Comparison of ENCODE assay signal across 31 mouse cellular contexts in the genomic region with DNA sequence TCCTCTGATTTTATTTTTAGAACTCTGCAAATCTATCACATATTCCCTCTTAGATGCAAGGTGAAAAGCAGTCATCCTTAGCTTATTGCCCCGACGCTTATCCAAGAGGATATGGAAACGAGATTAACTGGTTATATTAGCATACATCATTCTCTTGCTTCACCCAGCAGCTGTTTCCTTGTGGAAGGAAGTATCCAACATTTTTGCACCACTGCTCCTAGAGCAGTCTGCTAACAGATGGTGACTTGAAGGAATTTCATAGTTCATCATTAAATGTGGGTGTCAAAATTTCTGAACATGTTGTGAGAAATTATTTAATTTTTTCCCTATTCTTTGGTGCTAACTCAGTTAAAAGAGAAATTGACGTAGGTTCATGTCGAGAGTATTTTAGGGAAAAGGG.
DNase-seq lines count a peak whose midpoint lies in the region; ATAC-seq and TF ChIP-seq lines count a peak whose summit lies in the region.
"Had no signal": no experiment of that assay in that cellular context is flagged by ENCODE, and none has a peak within 500 bp of the region (broad histone marks: within the 10 kb centered on the region; RNA-seq: fewer than 3 reads in every experiment).

No protein-coding gene starts in this region.

- TF ChIP-seq EP300 in lung, postnatal 0 days (IDR thresholded peaks at IDR 0.05), result no peak

- H3K9ac ChIP-seq in forebrain, embryonic 15.5 days (replicated peaks), result no peak overlapping the region
- no peak overlapping the region for H3K9ac ChIP-seq in forebrain, embryonic 11.5 days (ENCODE audit: low read length)
- no peak overlapping the region for H3K9ac ChIP-seq in lung, postnatal 0 days (replicated peaks; ENCODE audit: low read depth)
- H3K9ac ChIP-seq in hindbrain, embryonic 14.5 days, result no peak overlapping the region
- H3K9ac ChIP-seq: embryonic facial prominence, embryonic 13.5 days; hindbrain, embryonic 12.5 days; limb, embryonic 13.5 days; neural tube, embryonic 13.5 days had no signal

- no peak for TF ChIP-seq CTCF in lung, postnatal 0 days (IDR thresholded peaks at IDR 0.05)

- H3K4me1 ChIP-seq in forebrain, embryonic 15.5 days, result no peaks in the 10 kb centered on the region
- no peaks in the 10 kb centered on the region for H3K4me1 ChIP-seq in forebrain, embryonic 11.5 days (replicated peaks; ENCODE audit: control insufficient read depth, insufficient read depth, low read length)
- no peaks in the 10 kb centered on the region for H3K4me1 ChIP-seq in lung, postnatal 0 days (ENCODE audit: insufficient read depth, low read depth, low read length)
- no peaks in the 10 kb centered on the region for H3K4me1 ChIP-seq in hindbrain, embryonic 14.5 days (replicated peaks; ENCODE audit: control insufficient read depth, insufficient read depth, low read length)
- H3K4me1 ChIP-seq: embryonic facial prominence, embryonic 13.5 days; hindbrain, embryonic 12.5 days; limb, embryonic 13.5 days; neural tube, embryonic 13.5 days had no signal

- ATAC-seq in forebrain, embryonic 15.5 days (replicated peaks), result no peak
- no peak for ATAC-seq in forebrain, embryonic 11.5 days (replicated peaks; ENCODE audit: low FRiP score)
- no peak for ATAC-seq in lung, postnatal 0 days
- no peak for ATAC-seq in hindbrain, embryonic 14.5 days (ENCODE audit: low FRiP score)
- ATAC-seq: intestine, embryonic 16.5 days; Patski had no signal

- 63% methylated on average over 5 of the region's 5 CpGs for WGBS in forebrain, embryonic 15.5 days
- 84% methylated on average over 5 of the region's 5 CpGs for WGBS in forebrain, embryonic 11.5 days
- 47% methylated on average over 5 of the region's 5 CpGs for WGBS in lung, postnatal 0 days
- WGBS in hindbrain, embryonic 14.5 days, result 61% methylated on average over 5 of the region's 5 CpGs

- H3K4me2 ChIP-seq in forebrain, embryonic 15.5 days (replicated peaks), result no peak overlapping the region
- no peak overlapping the region for H3K4me2 ChIP-seq in forebrain, embryonic 11.5 days (ENCODE audit: low read depth, low read length, severe bottlenecking)
- no peak overlapping the region for H3K4me2 ChIP-seq in lung, postnatal 0 days (replicated peaks; ENCODE audit: low read depth, low read length)
- no peak overlapping the region for H3K4me2 ChIP-seq in hindbrain, embryonic 14.5 days (replicated peaks)
- H3K4me2 ChIP-seq: embryonic facial prominence, embryonic 13.5 days; heart, embryonic 11.5 days; hindbrain, embryonic 12.5 days; limb, embryonic 13.5 days; liver, embryonic 11.5 days; neural tube, embryonic 13.5 days had no signal

- 0 out of 2 replicates have a peak overlapping the region, but pooled peaks have one; percentile 2 for H3K27ac ChIP-seq in forebrain, embryonic 15.5 days (replicated peaks)
- no peak overlapping the region for H3K27ac ChIP-seq in forebrain, embryonic 11.5 days (ENCODE audit: low read depth, low read length)
- no peak overlapping the region for H3K27ac ChIP-seq in lung, postnatal 0 days (ENCODE audit: low read length)
- no peak overlapping the region for H3K27ac ChIP-seq in hindbrain, embryonic 14.5 days
- H3K27ac ChIP-seq: embryonic facial prominence, embryonic 13.5 days; gastrocnemius, adult 2 months; hindbrain, embryonic 12.5 days; limb, embryonic 13.5 days; neural tube, embryonic 13.5 days; stomach, postnatal 0 days had no signal

- no peaks in the 10 kb centered on the region for H3K27me3 ChIP-seq in forebrain, embryonic 15.5 days
- no peaks in the 10 kb centered on the region for H3K27me3 ChIP-seq in forebrain, embryonic 11.5 days (ENCODE audit: control insufficient read depth, insufficient read depth, low read length)
- H3K27me3 ChIP-seq in lung, postnatal 0 days (replicated peaks; ENCODE audit: insufficient read depth, low read length), result no peaks in the 10 kb centered on the region
- no peaks in the 10 kb centered on the region for H3K27me3 ChIP-seq in hindbrain, embryonic 14.5 days (ENCODE audit: control insufficient read depth, insufficient read depth, low read length)
- H3K27me3 ChIP-seq: embryonic facial prominence, embryonic 13.5 days; hindbrain, embryonic 12.5 days; limb, embryonic 13.5 days; neural tube, embryonic 13.5 days had no signal

- DNase-seq in forebrain, embryonic 11.5 days (ENCODE audit: low spot score), result no peak
- peak; percentile 23 for DNase-seq in layer of hippocampus, adult 11-12 months (ENCODE audit: low spot score)
- DNase-seq in layer of hippocampus, postnatal 25 days (ENCODE audit: extremely low spot score in 1 of 2, low spot score in 1 of 2), result no peak
- peak; percentile 7 for DNase-seq in lung, postnatal 0 days (ENCODE audit: low spot score)
- DNase-seq in lung, adult 18-20 months, result no peak
- no peak for DNase-seq in hindbrain, embryonic 14.5 days (ENCODE audit: low spot score)
- DNase-seq: adrenal gland, postnatal 10 days; cerebellum, adult 11-12 months; cerebellum, adult 9-11 months; embryo, embryonic 11 days; gastrocnemius, adult 2 months; gastrocnemius, postnatal 36 days; heart, adult 18-20 months; heart, postnatal 36 days; kidney, adult 8-10 months; kidney, postnatal 14 days; lung, postnatal 10 days; right cerebral cortex, postnatal 4 days; thymus, adult 18-20 months; thymus, postnatal 36 days had no signal

- no peaks in the 10 kb centered on the region for H3K9me3 ChIP-seq in forebrain, embryonic 15.5 days
- H3K9me3 ChIP-seq in forebrain, embryonic 11.5 days (ENCODE audit: control insufficient read depth, low read length), result no peaks in the 10 kb centered on the region
- no peaks in the 10 kb centered on the region for H3K9me3 ChIP-seq in lung, postnatal 0 days (ENCODE audit: low read length)
- H3K9me3 ChIP-seq in hindbrain, embryonic 14.5 days (ENCODE audit: control insufficient read depth, low read length), result no peaks in the 10 kb centered on the region
- H3K9me3 ChIP-seq: embryonic facial prominence, embryonic 13.5 days; hindbrain, embryonic 12.5 days; neural tube, embryonic 13.5 days had no signal

- no peak overlapping the region for H3K4me3 ChIP-seq in forebrain, embryonic 15.5 days
- no peak overlapping the region for H3K4me3 ChIP-seq in forebrain, embryonic 11.5 days (ENCODE audit: low read depth, low read length)
- no peak overlapping the region for H3K4me3 ChIP-seq in lung, postnatal 0 days (ENCODE audit: low read depth, low read length)
- no peak overlapping the region for H3K4me3 ChIP-seq in hindbrain, embryonic 14.5 days (replicated peaks; ENCODE audit: low read length)
- H3K4me3 ChIP-seq: embryonic facial prominence, embryonic 13.5 days; erythroblast, embryonic 14.5 days; gastrocnemius, adult 2 months; hindbrain, embryonic 12.5 days; limb, embryonic 13.5 days; neural tube, embryonic 13.5 days had no signal

- H3K36me3 ChIP-seq in forebrain, embryonic 15.5 days, result no peaks in the 10 kb centered on the region
- no peaks in the 10 kb centered on the region for H3K36me3 ChIP-seq in forebrain, embryonic 11.5 days (ENCODE audit: control insufficient read depth, insufficient read depth, low read length)
- H3K36me3 ChIP-seq in lung, postnatal 0 days (ENCODE audit: insufficient read depth, low read length), result no peaks in the 10 kb centered on the region
- no peaks in the 10 kb centered on the region for H3K36me3 ChIP-seq in hindbrain, embryonic 14.5 days (replicated peaks; ENCODE audit: control insufficient read depth, insufficient read depth)
- H3K36me3 ChIP-seq: embryonic facial prominence, embryonic 13.5 days; hindbrain, embryonic 12.5 days; limb, embryonic 13.5 days; neural tube, embryonic 13.5 days had no signal

Comparison
In these comparisons a context has a peak if more than half of its experiments do, and no peak if none do; other contexts are left out.
1. DNase-seq: peak in layer of hippocampus, adult 11-12 months (single experiment) and lung, postnatal 0 days (single experiment); none in forebrain, embryonic 11.5 days (single experiment), layer of hippocampus, postnatal 25 days (0 of 2), lung, adult 18-20 months (0 of 2) and hindbrain, embryonic 14.5 days (single experiment).